Mouse (Mus musculus): Measurements from ENCODE around the gene Gcdh.

The Gcdh gene

GRCm38 (mm10) chr8:84872309-84872965, 21.3 kb downstream of the Gcdh start:
- no peak for DNase-seq (ENCODE audit: low read depth)

- no peak for DNase-seq (ENCODE audit: low read depth)
These were observed 22.1 kb downstream of the Gcdh start, which contains the start of gene Syce2 for GRCm38 (mm10) chr8:84871376-84872308. Gene Syce2, plus strand, starts transcription at chr8:84872111.

- DNase-seq (ENCODE audit: low read depth): peak; percentile 86
These were observed 36.8 kb downstream of the Gcdh start, which contains the start of gene Farsa for GRCm38 (mm10) chr8:84856864-84857441. Gene Farsa, plus strand, starts transcription at chr8:84856989.

GRCm38 (mm10) chr8:84856434-84856833, 37.3 kb downstream of the Gcdh start:
- DNase-seq (ENCODE audit: low read depth): no peak

GRCm38 (mm10) chr8:84847684-84848435, 45.9 kb downstream of the Gcdh start:
- no peak for DNase-seq (ENCODE audit: low read depth)

GRCm38 (mm10) chr8:84846722-84847572, 46.8 kb downstream of the Gcdh start, which contains the start of gene Calr:
Gene Calr, minus strand, starts transcription at chr8:84846934.
- DNase-seq (ENCODE audit: low read depth): peak; percentile 100

- DNase-seq (ENCODE audit: low read depth): no peak
These were observed 47.5 kb downstream of the Gcdh start for GRCm38 (mm10) chr8:84846094-84846721.

GRCm38 (mm10) chr8:84845355-84846093, 48.2 kb downstream of the Gcdh start:
- DNase-seq (ENCODE audit: low read depth): no peak

- no peak for DNase-seq (ENCODE audit: low read depth)
These were observed 49.2 kb downstream of the Gcdh start for GRCm38 (mm10) chr8:84844397-84845070.

- DNase-seq (ENCODE audit: low read depth): no peak
These were observed 52.2 kb downstream of the Gcdh start for GRCm38 (mm10) chr8:84841514-84841913.

- peak; percentile 90 for DNase-seq (ENCODE audit: low read depth)
These were observed 53.3 kb downstream of the Gcdh start, which contains the start of gene Rad23a for GRCm38 (mm10) chr8:84840248-84840999. Gene Rad23a, minus strand, starts transcription at chr8:84840665.

GRCm38 (mm10) chr8:84839875-84840247, 53.9 kb downstream of the Gcdh start:
- DNase-seq (ENCODE audit: low read depth): no peak

- DNase-seq (ENCODE audit: low read depth): no peak
These were observed 54.3 kb downstream of the Gcdh start for GRCm38 (mm10) chr8:84839411-84839810.

- no peak for DNase-seq (ENCODE audit: low read depth)
These were observed 55.2 kb downstream of the Gcdh start for GRCm38 (mm10) chr8:84838513-84838912.

- DNase-seq (ENCODE audit: low read depth): no peak
These were observed 55.7 kb downstream of the Gcdh start for GRCm38 (mm10) chr8:84837912-84838470.

- DNase-seq (ENCODE audit: low read depth): no peak
These were observed 56.4 kb downstream of the Gcdh start for GRCm38 (mm10) chr8:84837149-84837911.

Data from fibroblast of lung, adult 2 months (primary cell).